Mouse (Mus musculus): ENCODE results near the gene Gm20388.

GRCm38 (mm10) chr8:122625811-122626210, 2715.2 kb downstream of the Gm20388 start:
- TF ChIP-seq MAFK (IDR thresholded peaks at IDR 0.05; ENCODE audit: insufficient read depth, low read depth, low read length) (no peak), HCFC1 (IDR thresholded peaks at IDR 0.05; ENCODE audit: borderline replicate concordance, insufficient read depth, low read length) (no peak)
